Mouse (Mus musculus): ENCODE results near the gene Gm17087. TPM values are rescaled to one million over a fixed set of nuclear protein-coding genes. Genes with fewer than 3 reads are reported as not detected.

Gm17087 gene
- not detected in 2 replicates for polyA plus RNA-seq (2015; fragmentation: Nextera tagmentation; extraction: Ambion mirVana)

DNA sequence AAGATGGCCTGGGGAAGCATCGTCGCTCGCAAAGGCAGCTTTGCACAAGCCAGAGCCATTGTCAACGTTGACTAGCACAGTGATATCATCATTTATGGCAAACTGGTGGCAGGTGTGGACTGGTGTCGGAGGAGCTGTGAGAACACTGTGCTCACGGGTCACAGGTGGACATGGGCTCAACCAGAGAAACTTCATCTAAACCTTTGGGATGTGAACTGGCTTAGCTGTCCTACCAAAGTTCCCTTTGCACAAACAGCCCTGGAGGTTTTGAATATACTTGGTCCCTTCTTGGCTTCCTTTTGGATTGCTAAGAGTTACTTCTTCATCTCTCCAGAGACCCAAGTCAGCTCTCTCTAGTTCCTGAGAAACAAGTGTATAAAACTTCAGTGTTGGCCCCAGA, at the start of gene Gm17087:
Gene Gm17087 (minus strand): TSS at position 101 of the 400 bp plus-strand sequence.

DNA sequence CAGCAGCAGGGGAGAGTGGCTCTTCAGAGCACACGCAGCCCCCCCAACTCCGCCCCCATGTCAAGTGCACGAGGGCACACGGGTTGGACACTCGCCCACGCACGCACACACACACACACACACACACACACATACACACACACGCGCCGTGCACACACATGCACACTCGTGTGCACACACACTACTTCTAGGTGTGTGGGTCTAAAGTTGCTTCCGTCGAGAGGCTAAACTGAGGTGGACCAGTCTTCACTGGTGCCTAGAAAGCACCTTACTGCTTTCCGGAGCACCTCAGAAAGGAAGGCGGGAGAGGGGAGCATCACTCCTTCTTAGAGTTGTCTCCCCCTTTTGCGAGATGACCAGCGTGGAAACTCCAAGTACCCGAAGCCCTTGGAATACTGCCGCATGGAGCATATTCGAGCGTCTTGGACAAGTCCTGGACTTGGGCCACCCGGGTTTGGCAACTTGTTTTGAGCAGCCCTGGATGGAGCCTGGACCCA, 41.5 kb downstream of the Gm17087 start, which contains the start of gene Pde10a:
Gene Pde10a (plus strand): TSS at position 148 of the 497 bp plus-strand sequence.

Other genes starting within 250 kb of the Gm17087 start
- gene Prr18, start 229.5 kb downstream of the Gm17087 start, polyA plus RNA-seq (2015; fragmentation: Nextera tagmentation; extraction: Ambion mirVana) = 0.06 and 0.07 TPM in 2 replicates
- 0.13 TPM in 2 replicates for gene T2, start 211.0 kb downstream of the Gm17087 start, polyA plus RNA-seq (2015; fragmentation: Nextera tagmentation; extraction: Ambion mirVana)
- gene T, start 132.5 kb downstream of the Gm17087 start, polyA plus RNA-seq (2015; fragmentation: Nextera tagmentation; extraction: Ambion mirVana) = not detected in 2 replicates
- gene Pde10a, start 41.6 kb downstream of the Gm17087 start, polyA plus RNA-seq (2015; fragmentation: Nextera tagmentation; extraction: Ambion mirVana) = 1.1 and 1.3 TPM in 2 replicates

All from spleen, postnatal 0 days (tissue).